26 mouse cellular contexts compared by ENCODE assay signal in the genomic region with DNA sequence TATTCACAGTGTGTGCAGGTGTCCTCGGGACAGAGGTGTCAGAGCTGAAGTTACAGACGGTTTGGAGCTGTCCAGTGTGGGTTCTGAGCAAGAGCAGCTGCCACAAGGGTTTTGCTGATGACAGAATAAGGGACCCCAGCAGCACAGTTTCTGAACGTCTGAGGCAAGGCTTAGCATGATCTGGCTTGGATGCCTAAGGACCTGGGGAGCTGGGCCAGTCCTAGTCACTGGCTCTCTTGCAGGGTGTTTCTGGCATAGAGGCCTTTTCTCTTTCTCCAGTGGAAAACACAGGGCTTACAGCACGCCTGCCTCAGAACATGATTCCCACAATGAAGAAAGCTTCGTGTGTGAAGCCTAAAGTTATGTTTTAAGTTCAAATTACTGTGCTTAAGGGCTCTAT.
DNase-seq lines count a peak whose midpoint lies in the region; ATAC-seq and TF ChIP-seq lines count a peak whose summit lies in the region.
"Had no signal": no experiment of that assay in that cellular context is flagged by ENCODE, and none has a peak within 500 bp of the region (broad histone marks: within the 10 kb centered on the region; RNA-seq: fewer than 3 reads in every experiment).

No protein-coding gene starts in this region.

- no peaks in the 10 kb centered on the region for H3K9me3 ChIP-seq in heart, embryonic 10.5 days
- no peaks in the 10 kb centered on the region for H3K9me3 ChIP-seq in forebrain, embryonic 14.5 days (replicated peaks; ENCODE audit: control insufficient read depth, low read length)
- H3K9me3 ChIP-seq: forebrain, embryonic 10.5 days; forebrain, embryonic 13.5 days; G1E; heart, embryonic 13.5 days had no signal

- 0 out of 2 replicates have a peak, but pooled peaks cover 2% of the 10 kb centered on the region for H3K27me3 ChIP-seq in heart, embryonic 10.5 days (ENCODE audit: insufficient read depth, poor library complexity, severe bottlenecking)
- no peaks in the 10 kb centered on the region for H3K27me3 ChIP-seq in forebrain, embryonic 14.5 days (replicated peaks; ENCODE audit: control insufficient read depth, insufficient read depth, low read length)
- H3K27me3 ChIP-seq: CH12.LX; forebrain, embryonic 13.5 days; Patski had no signal

- peaks cover 17% of the 10 kb centered on the region for H3K4me1 ChIP-seq in heart, embryonic 10.5 days
- peaks cover 10% of the 10 kb centered on the region for H3K4me1 ChIP-seq in forebrain, embryonic 14.5 days (ENCODE audit: control insufficient read depth, insufficient read depth, low read length)

- no peak overlapping the region for H3K9ac ChIP-seq in forebrain, embryonic 14.5 days (ENCODE audit: low read length)
- H3K9ac ChIP-seq: forebrain, embryonic 13.5 days; forebrain, postnatal 0 days; heart, embryonic 13.5 days; hindbrain, embryonic 14.5 days had no signal

- intact Hi-C loops in gastrocnemius, adult 2 months (cut with DNase I): no loop called here
- intact Hi-C loops in heart, postnatal 25 days (cut with DNase I): no loop called here

- 54% methylated on average over 5 of the region's 5 CpGs for WGBS in heart, embryonic 10.5 days
- WGBS in forebrain, embryonic 14.5 days: 80% methylated on average over 5 of the region's 5 CpGs

- no peaks in the 10 kb centered on the region for H3K36me3 ChIP-seq in heart, embryonic 10.5 days
- peaks cover 10% of the 10 kb centered on the region; the same call in 1 of the 2 replicates for H3K36me3 ChIP-seq in forebrain, embryonic 14.5 days (ENCODE audit: control insufficient read depth, insufficient read depth, low read length)
- H3K36me3 ChIP-seq: heart, embryonic 13.5 days had no signal

- no peak overlapping the region for H3K4me3 ChIP-seq in gastrocnemius, adult 2 months
- no peak overlapping the region for H3K4me3 ChIP-seq in heart, embryonic 10.5 days
- H3K4me3 ChIP-seq in forebrain, embryonic 14.5 days (ENCODE audit: low read depth, low read length): no peak overlapping the region
- H3K4me3 ChIP-seq: forebrain, embryonic 10.5 days; forebrain, embryonic 13.5 days; heart, embryonic 13.5 days had no signal

- ATAC-seq in forebrain, embryonic 14.5 days: no peak
- ATAC-seq: forebrain, embryonic 13.5 days; forebrain, postnatal 0 days; hindbrain, postnatal 0 days; inflammation-experienced regulatory T-cells, adult 6 months; intestine, embryonic 16.5 days; Patski had no signal

- TF ChIP-seq CTCF in gastrocnemius, adult 2 months (IDR thresholded peaks at IDR 0.05): no peak

- H3K4me2 ChIP-seq in forebrain, embryonic 14.5 days (ENCODE audit: low read length): no peak overlapping the region
- H3K4me2 ChIP-seq: forebrain, embryonic 13.5 days; heart, embryonic 13.5 days; hindbrain, embryonic 14.5 days had no signal

- no peak overlapping the region for H3K27ac ChIP-seq in gastrocnemius, adult 2 months
- 0 out of 2 replicates have a peak overlapping the region, but pooled peaks have one; percentile 30 for H3K27ac ChIP-seq in heart, embryonic 10.5 days
- H3K27ac ChIP-seq in forebrain, embryonic 14.5 days (ENCODE audit: low read depth, low read length): no peak overlapping the region
- H3K27ac ChIP-seq: forebrain, embryonic 10.5 days; forebrain, embryonic 13.5 days; heart, embryonic 13.5 days; hindbrain, embryonic 14.5 days; hindbrain, postnatal 0 days had no signal

- peak; percentile 23 for DNase-seq in gastrocnemius, adult 2 months
- DNase-seq in gastrocnemius, postnatal 4 days (ENCODE audit: low spot score in 2 of 2): no peak
- DNase-seq in heart, embryonic 10.5 days (ENCODE audit: low spot score): no peak
- no peak for DNase-seq in heart, postnatal 25 days (ENCODE audit: low spot score)
- peak; percentile 5 for DNase-seq in lung, postnatal 14 days
- DNase-seq in lung, adult 18-20 months: no peak
- DNase-seq in forebrain, embryonic 14.5 days (ENCODE audit: low spot score): no peak
- DNase-seq: adrenal gland, postnatal 10 days; adrenal gland, postnatal 36 days; B cell, adult 2 months; cerebellum, adult 18-20 months; cerebellum, adult 9-10 months; cerebellum, postnatal 14 days; forebrain, postnatal 0 days; gastrocnemius, postnatal 10 days; kidney, adult 18-20 months had no signal

Comparison
In these comparisons a context has a peak if more than half of its experiments do, and no peak if none do; other contexts are left out.
1. DNase-seq: peak in gastrocnemius, adult 2 months (single experiment) and lung, postnatal 14 days (single experiment); none in gastrocnemius, postnatal 4 days (0 of 2), heart, embryonic 10.5 days (single experiment), heart, postnatal 25 days (single experiment), lung, adult 18-20 months (0 of 2) and forebrain, embryonic 14.5 days (single experiment).